Mouse (Mus musculus) ES-Bruce4 (cell line): ENCODE data around the gene Rbms3. TPM values are rescaled to one million over a fixed set of nuclear protein-coding genes. Genes with fewer than 3 reads are reported as not detected.

Source experiments
- H3K27ac ChIP-seq: 2 replicates; pipeline ENCODE4 v1.5.1; 2012; ENCODE audit warnings: low read length, inconsistent platforms; ENCODE audit not compliant: insufficient read depth
- H3K27me3 ChIP-seq: 2 replicates; pipeline ENCODE4 v1.6.1; 2012; ENCODE audit warnings: mild to moderate bottlenecking, low read length, inconsistent platforms; ENCODE audit not compliant: control insufficient read depth, poor library complexity, insufficient read depth, severe bottlenecking
- H3K36me3 ChIP-seq: 2 replicates; pipeline ENCODE4 v1.6.1; 2012; ENCODE audit warnings: inconsistent platforms, mild to moderate bottlenecking, low read length, moderate library complexity; ENCODE audit not compliant: control insufficient read depth, poor library complexity, insufficient read depth, severe bottlenecking
- H3K4me1 ChIP-seq: one replicate; pipeline ENCODE4 v1.8.1; 2011; ENCODE audit warnings: low read length; ENCODE audit not compliant: control insufficient read depth, insufficient read depth
- H3K4me3 ChIP-seq: 2 replicates; pipeline ENCODE4 v1.5.1; 2011; ENCODE audit warnings: low read depth, mild to moderate bottlenecking, low read length
- H3K9ac ChIP-seq: 2 replicates; pipeline ENCODE4 v1.6.1; 2012; ENCODE audit warnings: low read depth, mild to moderate bottlenecking, inconsistent platforms; ENCODE audit not compliant: poor library complexity, severe bottlenecking
- H3K9me3 ChIP-seq: replicated peaks from 2 replicates; pipeline ENCODE4 v1.6.1; 2012; ENCODE audit warnings: mild to moderate bottlenecking, low read length, inconsistent platforms; ENCODE audit not compliant: control insufficient read depth, poor library complexity, insufficient read depth, severe bottlenecking
- CTCF ChIP-seq: IDR thresholded peaks from one replicate; pipeline ENCODE4 v1.8.1; 2011; ENCODE audit warnings: low read depth, low read length
- EP300 ChIP-seq: IDR thresholded peaks from 2 replicates; pipeline ENCODE4 v1.6.1; 2011; ENCODE audit warnings: low read depth, low read length; ENCODE audit not compliant: insufficient read depth
- POLR2A ChIP-seq: IDR thresholded peaks from one replicate; pipeline ENCODE4 v1.8.1; 2011; ENCODE audit warnings: low read length; ENCODE audit not compliant: insufficient read depth
- polyA plus RNA-seq: library from polyadenylated mRNA; stranded (reverse); fragments of >200 nt; gene quantifications from 2 replicates; pipeline ENCODE4 v1.2.4, GENCODE M21; 2011; ENCODE audit warnings: low read depth; ENCODE audit not compliant: missing spikeins, insufficient read depth, insufficient read length

The Rbms3 gene
- polyA plus RNA-seq, 1 experiment = 1.8 TPM

DNA sequence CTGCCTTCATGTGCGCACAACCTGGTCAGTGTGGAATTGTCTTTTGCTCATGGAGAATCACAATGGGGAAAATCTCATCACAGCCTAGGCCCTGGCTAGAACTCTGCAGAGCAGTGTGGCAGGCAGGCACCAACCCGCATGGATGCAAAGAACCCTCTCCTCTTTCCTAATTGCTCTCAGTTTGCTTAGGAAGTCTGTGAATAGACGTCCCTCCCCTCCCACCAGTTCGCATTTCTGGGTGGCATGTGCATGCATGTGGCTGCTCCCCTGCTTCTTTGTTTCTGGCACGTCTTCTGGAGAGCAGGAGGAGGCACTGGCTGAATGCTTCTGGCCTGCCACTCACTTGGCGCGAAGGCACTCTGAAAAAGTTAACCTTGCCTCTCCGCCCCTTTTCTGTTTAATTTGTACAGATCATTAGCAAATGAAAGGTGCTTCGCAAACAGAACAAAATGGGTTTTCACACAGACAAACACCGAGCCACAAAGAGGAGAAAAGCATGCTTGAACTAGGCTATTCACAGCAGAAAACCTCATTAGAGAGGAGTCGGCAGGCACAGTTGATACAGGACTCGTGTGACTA is 710.2 kb downstream of the Rbms3 start:
- Histone ChIP-seq H3K36me3 (no peaks in the 10 kb centered on the region), H3K9me3 (no peaks in the 10 kb centered on the region), H3K4me1 (peaks cover 3% of the 10 kb centered on the region), H3K9ac (no peak overlapping the region), H3K27me3 (no peaks in the 10 kb centered on the region), H3K4me3 (no peak overlapping the region), H3K27ac (no peak overlapping the region)
- TF ChIP-seq CTCF = no peak
- no peak for TF ChIP-seq POLR2A
- TF ChIP-seq EP300 = peak; percentile 44

DNA sequence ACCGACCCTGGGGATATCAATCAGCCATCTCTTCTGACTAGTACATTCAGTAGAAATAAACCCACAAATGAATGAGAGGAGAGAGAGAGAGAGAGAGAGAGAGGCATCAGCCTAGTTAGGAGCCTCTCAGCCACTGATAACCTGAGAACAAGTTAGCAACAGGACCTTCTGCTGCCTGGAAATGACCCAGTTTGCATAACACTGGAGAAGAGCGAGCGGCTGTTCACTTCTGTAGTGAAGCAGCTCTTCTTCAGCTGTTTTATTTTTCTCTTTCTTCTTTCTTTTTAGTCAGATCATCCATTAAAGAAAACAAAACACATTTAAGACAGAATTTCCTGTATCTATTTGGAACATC is 717.2 kb downstream of the Rbms3 start:
- H3K27ac ChIP-seq = no peak overlapping the region
- no peaks in the 10 kb centered on the region for H3K4me1 ChIP-seq
- H3K27me3 ChIP-seq = no peaks in the 10 kb centered on the region
- no peak for TF ChIP-seq POLR2A
- TF ChIP-seq CTCF = no peak
- no peak for TF ChIP-seq EP300
- H3K9me3 ChIP-seq = no peaks in the 10 kb centered on the region
- no peak overlapping the region for H3K4me3 ChIP-seq
- no peaks in the 10 kb centered on the region for H3K36me3 ChIP-seq
- H3K9ac ChIP-seq = no peak overlapping the region

DNA sequence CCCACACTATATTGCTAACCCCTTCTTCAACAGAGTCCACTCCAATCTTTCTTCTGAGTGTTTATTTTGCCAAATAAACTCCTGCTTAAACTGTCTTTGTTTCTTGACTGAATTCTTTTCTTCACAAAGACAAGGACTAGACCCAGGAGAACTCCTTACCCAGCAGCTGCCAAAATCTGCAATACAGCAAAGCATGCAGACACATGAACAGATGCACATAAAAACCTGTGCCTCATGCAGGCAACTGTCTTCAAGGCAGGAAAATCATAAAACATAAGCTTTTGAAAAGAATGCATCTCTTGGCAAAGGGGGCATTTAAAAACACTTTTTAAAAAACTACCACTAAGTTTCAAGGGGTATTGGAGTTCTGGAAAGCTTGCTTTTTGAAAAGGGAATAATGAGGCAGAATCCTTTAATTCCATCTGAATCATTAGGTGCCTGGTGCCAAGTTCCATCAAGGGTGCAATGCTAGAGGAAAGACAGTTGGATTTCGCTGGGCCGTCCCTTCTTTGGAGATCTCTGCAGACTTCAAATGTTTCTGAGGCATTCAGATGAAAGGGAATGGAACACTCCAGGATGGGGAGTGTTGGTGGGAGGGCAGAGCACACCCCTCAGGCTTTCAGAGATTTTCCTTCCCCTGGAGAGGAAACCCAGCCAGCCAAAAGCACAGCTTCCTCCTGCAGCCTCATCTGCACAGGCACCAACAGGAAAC is 717.8 kb downstream of the Rbms3 start:
- Histone ChIP-seq H3K9ac (no peak overlapping the region), H3K27ac (no peak overlapping the region), H3K36me3 (no peaks in the 10 kb centered on the region), H3K4me3 (no peak overlapping the region), H3K27me3 (no peaks in the 10 kb centered on the region), H3K4me1 (no peaks in the 10 kb centered on the region), H3K9me3 (no peaks in the 10 kb centered on the region)
- TF ChIP-seq EP300 (no peak), POLR2A (no peak), CTCF (no peak)

GRCm38 (mm10) chr9:116909511-116909910 is 720.2 kb downstream of the Rbms3 start:
- Histone ChIP-seq H3K27ac (no peak overlapping the region), H3K9me3 (no peaks in the 10 kb centered on the region), H3K36me3 (no peaks in the 10 kb centered on the region), H3K4me3 (no peak overlapping the region), H3K9ac (no peak overlapping the region), H3K4me1 (no peaks in the 10 kb centered on the region), H3K27me3 (no peaks in the 10 kb centered on the region)
- TF ChIP-seq EP300 (no peak), CTCF (no peak), POLR2A (no peak)

GRCm38 (mm10) chr9:116906955-116907354 is 722.8 kb downstream of the Rbms3 start:
- no peaks in the 10 kb centered on the region for H3K4me1 ChIP-seq
- no peaks in the 10 kb centered on the region for H3K27me3 ChIP-seq
- no peak overlapping the region for H3K9ac ChIP-seq
- no peak overlapping the region for H3K27ac ChIP-seq
- H3K9me3 ChIP-seq = no peaks in the 10 kb centered on the region
- TF ChIP-seq CTCF (peak; percentile 36), EP300 (no peak)
- no peaks in the 10 kb centered on the region for H3K36me3 ChIP-seq
- H3K4me3 ChIP-seq = no peak overlapping the region

DNA sequence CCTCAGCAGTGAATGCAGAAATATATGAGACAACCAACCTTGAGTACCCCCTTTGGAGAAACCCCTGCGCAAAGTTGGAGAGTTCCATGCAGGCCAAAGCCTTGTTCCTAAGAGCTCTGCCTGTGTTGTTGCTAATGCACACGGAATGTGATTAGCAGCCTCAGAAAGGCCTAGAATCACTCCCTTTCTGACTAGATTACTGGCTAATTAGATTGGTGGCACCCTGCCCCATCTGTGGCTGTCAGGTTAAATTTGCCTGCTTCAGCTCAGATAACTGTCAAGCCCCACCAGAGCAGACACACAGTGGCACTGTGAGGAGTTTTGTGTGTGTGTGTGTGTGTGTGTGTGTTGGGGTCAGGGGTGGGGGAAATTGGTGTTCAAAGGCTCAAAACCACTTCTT is 724.1 kb downstream of the Rbms3 start:
- Histone ChIP-seq H3K4me3 (no peak overlapping the region), H3K27ac (no peak overlapping the region), H3K9ac (no peak overlapping the region), H3K36me3 (no peaks in the 10 kb centered on the region), H3K9me3 (no peaks in the 10 kb centered on the region), H3K4me1 (no peaks in the 10 kb centered on the region), H3K27me3 (no peaks in the 10 kb centered on the region)
- TF ChIP-seq POLR2A = no peak
- TF ChIP-seq EP300 = no peak
- no peak for TF ChIP-seq CTCF
